Mouse (Mus musculus): Measurements from ENCODE around the gene Gm10722. TPM values are rescaled to one million over a fixed set of nuclear protein-coding genes. Genes with fewer than 3 reads are reported as not detected.
"Not testable (repeated sequence)": the region's sequence is repeated elsewhere in the genome, so short reads cannot be mapped to it uniquely, and the experiment has no call there.

Gm10722 gene
- polyA plus RNA-seq, 1 experiment from 2014 or later, result not detected

DNA sequence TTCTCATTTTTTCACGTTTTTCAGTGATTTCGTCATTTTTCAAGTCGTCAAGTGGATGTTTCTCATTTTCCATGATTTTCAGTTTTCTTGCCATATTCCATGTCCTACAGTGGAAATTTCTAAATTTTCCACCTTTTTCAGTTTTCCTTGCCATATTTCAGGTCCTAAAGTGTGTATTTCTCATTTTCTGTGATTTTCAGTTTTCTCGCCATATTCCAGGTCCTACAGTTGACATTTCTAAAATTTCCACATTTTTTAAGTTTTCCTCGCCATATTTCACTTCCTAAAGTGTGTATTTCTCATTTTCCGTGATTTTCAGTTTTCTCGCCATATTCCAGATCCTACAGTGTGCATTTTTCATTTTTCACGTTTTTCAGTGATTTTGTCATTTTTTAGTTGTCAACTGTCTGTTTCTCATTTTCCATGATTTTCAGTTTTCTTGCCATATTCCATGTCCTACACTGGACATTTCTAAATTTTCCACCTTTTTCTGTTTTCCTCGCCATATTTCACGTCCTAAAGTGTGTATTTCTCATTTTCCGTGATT is 12.1 kb downstream of the Gm10722 start, which contains the start of gene Gm10721:
Gm10721 (plus strand) TSS at position 408 of the 547 bp plus-strand sequence.
- ATAC-seq (ENCODE audit: low FRiP score), result peak; percentile 73
- not testable (repeated sequence) for H3K9me3 ChIP-seq (ENCODE audit: control insufficient read depth, low read length); H3K4me2 ChIP-seq (replicated peaks); H3K27ac ChIP-seq; H3K36me3 ChIP-seq (replicated peaks; ENCODE audit: control insufficient read depth, insufficient read depth); DNase-seq (ENCODE audit: low spot score); H3K4me3 ChIP-seq (replicated peaks; ENCODE audit: low read length); H3K4me1 ChIP-seq (replicated peaks; ENCODE audit: control insufficient read depth, insufficient read depth, low read length); H3K9ac ChIP-seq; H3K27me3 ChIP-seq (ENCODE audit: control insufficient read depth, insufficient read depth, low read length)
- no CpG with 5 or more reads among the region's 11 CpGs for WGBS

DNA sequence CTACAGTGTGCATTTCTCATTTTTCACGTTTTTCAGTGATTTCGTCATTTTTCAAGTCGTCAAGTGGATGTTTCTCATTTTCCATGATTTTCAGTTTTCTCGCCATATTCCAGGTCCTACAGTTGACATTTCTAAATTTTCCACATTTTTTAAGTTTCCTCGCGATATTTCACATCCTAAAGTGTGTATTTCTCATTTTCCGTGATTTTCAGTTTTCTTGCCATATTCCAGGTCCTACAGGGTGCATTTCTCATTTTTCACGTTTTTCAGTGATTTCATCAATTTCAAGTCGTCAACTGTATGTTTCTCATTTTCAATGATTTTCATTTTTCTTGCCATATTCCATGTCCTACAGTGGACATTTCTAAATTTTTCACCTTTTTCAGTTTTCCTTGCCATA is 14.6 kb downstream of the Gm10722 start, which contains the start of gene Gm10720:
Gm10720 (plus strand) TSS at position 301 of the 400 bp plus-strand sequence.
- not testable (repeated sequence) for H3K36me3 ChIP-seq (replicated peaks; ENCODE audit: control insufficient read depth, insufficient read depth); H3K27me3 ChIP-seq (ENCODE audit: control insufficient read depth, insufficient read depth, low read length); H3K4me2 ChIP-seq (replicated peaks); ATAC-seq (ENCODE audit: low FRiP score); H3K4me1 ChIP-seq (replicated peaks; ENCODE audit: control insufficient read depth, insufficient read depth, low read length); H3K27ac ChIP-seq; H3K9me3 ChIP-seq (ENCODE audit: control insufficient read depth, low read length); DNase-seq (ENCODE audit: low spot score); H3K9ac ChIP-seq; H3K4me3 ChIP-seq (replicated peaks; ENCODE audit: low read length)
- WGBS, result 67% methylated on average over 4 of the region's 9 CpGs

DNA sequence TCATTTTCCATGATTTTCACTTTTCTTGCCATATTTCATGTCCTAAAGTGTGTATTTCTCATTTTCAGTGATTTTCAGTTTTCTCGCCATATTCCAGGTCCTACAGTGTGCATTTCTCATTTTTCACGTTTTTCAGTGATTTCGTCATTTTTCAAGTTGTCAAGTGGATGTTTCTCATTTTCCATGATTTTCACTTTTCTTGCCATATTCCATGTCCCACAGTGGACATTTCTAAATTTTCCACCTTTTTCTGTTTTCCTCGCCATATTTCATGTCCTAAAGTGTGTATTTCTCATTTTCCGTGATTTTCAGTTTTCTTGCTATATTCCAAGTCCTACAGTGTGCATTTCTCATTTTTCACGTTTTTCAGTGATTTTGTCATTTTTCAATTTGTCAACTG is 15.2 kb downstream of the Gm10722 start:
- ATAC-seq (ENCODE audit: low FRiP score), result not testable (repeated sequence)
- WGBS, result 81% methylated on average over 4 of the region's 6 CpGs

DNA sequence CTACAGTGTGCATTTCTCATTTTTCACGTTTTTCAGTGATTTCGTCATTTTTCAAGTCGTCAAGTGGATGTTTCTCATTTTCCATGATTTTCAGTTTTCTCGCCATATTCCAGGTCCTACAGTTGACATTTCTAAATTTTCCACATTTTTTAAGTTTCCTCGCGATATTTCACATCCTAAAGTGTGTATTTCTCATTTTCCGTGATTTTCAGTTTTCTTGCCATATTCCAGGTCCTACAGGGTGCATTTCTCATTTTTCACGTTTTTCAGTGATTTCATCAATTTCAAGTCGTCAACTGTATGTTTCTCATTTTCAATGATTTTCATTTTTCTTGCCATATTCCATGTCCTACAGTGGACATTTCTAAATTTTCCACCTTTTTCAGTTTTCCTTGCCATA is 16.4 kb downstream of the Gm10722 start, which contains the start of gene Gm10719:
Gm10719 (plus strand) TSS at position 301 of the 400 bp plus-strand sequence.
- WGBS, result 50% methylated on average over 1 of the region's 9 CpGs
- not testable (repeated sequence) for H3K36me3 ChIP-seq (replicated peaks; ENCODE audit: control insufficient read depth, insufficient read depth); H3K4me1 ChIP-seq (replicated peaks; ENCODE audit: control insufficient read depth, insufficient read depth, low read length); H3K27ac ChIP-seq; H3K4me3 ChIP-seq (replicated peaks; ENCODE audit: low read length); H3K9me3 ChIP-seq (ENCODE audit: control insufficient read depth, low read length); DNase-seq (ENCODE audit: low spot score); H3K4me2 ChIP-seq (replicated peaks); H3K27me3 ChIP-seq (ENCODE audit: control insufficient read depth, insufficient read depth, low read length); H3K9ac ChIP-seq; ATAC-seq (ENCODE audit: low FRiP score)

More for the DNA sequence above, 15.2 kb downstream of the Gm10722 start:
- H3K36me3 ChIP-seq (replicated peaks; ENCODE audit: control insufficient read depth, insufficient read depth); H3K4me2 ChIP-seq (replicated peaks); H3K9me3 ChIP-seq (ENCODE audit: control insufficient read depth, low read length); H3K9ac ChIP-seq; DNase-seq (ENCODE audit: low spot score); H3K4me3 ChIP-seq (replicated peaks; ENCODE audit: low read length); H3K27me3 ChIP-seq (ENCODE audit: control insufficient read depth, insufficient read depth, low read length); H3K4me1 ChIP-seq (replicated peaks; ENCODE audit: control insufficient read depth, insufficient read depth, low read length); H3K27ac ChIP-seq: not testable (repeated sequence)

DNA sequence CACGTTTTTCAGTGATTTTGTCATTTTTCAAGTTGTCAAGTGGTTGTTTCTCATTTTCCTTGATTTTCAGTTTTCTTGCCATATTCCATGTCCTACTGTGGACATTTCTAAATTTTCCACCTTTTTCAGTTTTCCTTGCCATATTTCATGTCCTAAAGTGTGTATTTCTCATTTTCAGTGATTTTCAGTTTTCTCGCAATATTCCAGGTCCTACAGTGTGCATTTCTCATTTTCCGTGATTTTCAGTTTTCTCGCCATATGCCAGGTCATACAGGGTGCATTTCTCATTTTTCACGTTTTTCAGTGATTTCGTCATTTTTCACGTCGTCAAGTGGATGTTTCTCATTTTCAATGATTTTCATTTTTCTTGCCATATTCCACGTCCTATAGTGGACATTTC is 18.2 kb downstream of the Gm10722 start:
- ATAC-seq (ENCODE audit: low FRiP score); DNase-seq (ENCODE audit: low spot score); H3K27ac ChIP-seq; H3K9me3 ChIP-seq (ENCODE audit: control insufficient read depth, low read length); H3K9ac ChIP-seq; H3K4me1 ChIP-seq (replicated peaks; ENCODE audit: control insufficient read depth, insufficient read depth, low read length); H3K4me2 ChIP-seq (replicated peaks); H3K36me3 ChIP-seq (replicated peaks; ENCODE audit: control insufficient read depth, insufficient read depth); H3K27me3 ChIP-seq (ENCODE audit: control insufficient read depth, insufficient read depth, low read length); H3K4me3 ChIP-seq (replicated peaks; ENCODE audit: low read length): not testable (repeated sequence)
- WGBS, result 64% methylated on average over 9 of the region's 9 CpGs

DNA sequence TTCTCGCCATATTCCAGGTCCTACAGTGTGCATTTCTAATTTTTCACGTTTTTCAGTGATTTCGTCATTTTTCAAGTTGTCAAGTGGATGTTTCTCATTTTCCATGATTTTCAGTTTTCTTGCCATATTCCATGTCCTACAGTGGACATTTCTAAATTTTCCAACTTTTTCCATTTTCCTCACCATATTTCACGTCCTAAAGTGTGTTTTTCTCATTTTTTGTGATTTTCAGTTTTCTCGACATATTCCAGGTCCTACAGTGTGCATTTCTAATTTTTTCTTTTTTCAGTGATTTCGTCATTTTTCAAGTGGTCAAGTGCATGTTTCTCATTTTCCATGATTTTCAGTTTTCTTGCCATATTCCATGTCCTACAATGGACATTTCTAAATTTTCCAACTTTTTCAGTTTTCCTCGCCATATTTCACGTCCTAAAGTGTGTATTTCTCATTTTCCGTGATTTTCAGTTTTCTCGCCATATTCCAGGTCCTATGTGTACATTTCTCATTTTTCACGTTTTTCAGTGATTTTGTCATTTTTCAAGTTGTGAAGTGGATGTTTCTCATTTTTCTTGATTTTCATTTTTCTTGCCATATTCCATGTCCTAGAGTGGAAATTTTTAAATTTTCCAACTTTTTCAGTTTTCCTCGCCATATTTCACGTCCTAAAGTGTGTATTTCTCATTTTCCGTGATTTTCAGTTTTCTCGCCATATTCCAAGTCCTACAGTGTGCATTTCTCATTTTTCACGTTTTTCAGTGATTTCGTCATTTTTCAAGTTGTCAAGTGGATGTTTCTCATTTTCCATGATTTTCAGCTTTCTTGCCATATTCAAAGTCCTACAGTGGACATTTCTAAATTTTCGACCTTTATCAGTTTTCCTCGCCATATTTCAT is 19.4 kb downstream of the Gm10722 start:
- H3K4me2 ChIP-seq (replicated peaks); DNase-seq (ENCODE audit: low spot score): not testable (repeated sequence)
- 81% methylated on average over 11 of the region's 19 CpGs for WGBS

DNA sequence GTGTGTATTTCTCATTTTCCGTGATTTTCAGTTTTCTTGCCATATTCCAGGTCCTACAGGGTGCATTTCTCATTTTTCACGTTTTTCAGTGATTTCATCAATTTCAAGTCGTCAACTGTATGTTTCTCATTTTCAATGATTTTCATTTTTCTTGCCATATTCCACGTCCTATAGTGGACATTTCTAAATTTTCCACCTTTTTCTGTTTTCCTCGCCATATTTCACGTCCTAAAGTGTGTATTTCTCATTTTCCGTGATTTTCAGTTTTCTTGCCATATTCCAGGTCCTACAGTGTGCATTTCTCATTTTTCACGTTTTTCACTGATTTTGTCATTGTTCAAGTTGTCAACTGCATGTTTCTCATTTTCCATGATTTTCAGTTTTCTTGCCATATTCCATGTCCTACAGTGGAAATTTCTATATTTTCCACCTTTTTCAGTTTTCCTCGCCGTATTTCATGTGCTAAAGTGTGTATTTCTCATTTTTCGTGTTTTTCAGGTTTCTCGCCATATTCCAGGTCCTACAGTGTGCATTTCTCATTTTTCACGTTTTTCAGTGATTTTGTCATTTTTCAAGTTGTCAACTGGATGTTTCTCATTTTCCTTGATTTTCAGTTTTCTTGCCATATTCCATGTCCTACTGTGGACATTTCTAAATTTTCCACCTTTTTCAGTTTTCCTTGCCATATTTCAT is 21.7 kb downstream of the Gm10722 start:
- H3K36me3 ChIP-seq (replicated peaks; ENCODE audit: control insufficient read depth, insufficient read depth); H3K27ac ChIP-seq; ATAC-seq (ENCODE audit: low FRiP score); H3K9ac ChIP-seq; H3K27me3 ChIP-seq (ENCODE audit: control insufficient read depth, insufficient read depth, low read length); H3K4me1 ChIP-seq (replicated peaks; ENCODE audit: control insufficient read depth, insufficient read depth, low read length); H3K4me3 ChIP-seq (replicated peaks; ENCODE audit: low read length); H3K9me3 ChIP-seq (ENCODE audit: control insufficient read depth, low read length); H3K4me2 ChIP-seq (replicated peaks): not testable (repeated sequence)
- WGBS, result 75% methylated on average over 9 of the region's 13 CpGs
- peak; percentile 23 for DNase-seq (ENCODE audit: low spot score)

More for the DNA sequence above, 19.4 kb downstream of the Gm10722 start:
- not testable (repeated sequence) for H3K9ac ChIP-seq; H3K4me3 ChIP-seq (replicated peaks; ENCODE audit: low read length); H3K9me3 ChIP-seq (ENCODE audit: control insufficient read depth, low read length); H3K27me3 ChIP-seq (ENCODE audit: control insufficient read depth, insufficient read depth, low read length); H3K4me1 ChIP-seq (replicated peaks; ENCODE audit: control insufficient read depth, insufficient read depth, low read length); H3K36me3 ChIP-seq (replicated peaks; ENCODE audit: control insufficient read depth, insufficient read depth); H3K27ac ChIP-seq
- ATAC-seq (ENCODE audit: low FRiP score), result peak; percentile 72; the same call in 1 of the 2 replicates

DNA sequence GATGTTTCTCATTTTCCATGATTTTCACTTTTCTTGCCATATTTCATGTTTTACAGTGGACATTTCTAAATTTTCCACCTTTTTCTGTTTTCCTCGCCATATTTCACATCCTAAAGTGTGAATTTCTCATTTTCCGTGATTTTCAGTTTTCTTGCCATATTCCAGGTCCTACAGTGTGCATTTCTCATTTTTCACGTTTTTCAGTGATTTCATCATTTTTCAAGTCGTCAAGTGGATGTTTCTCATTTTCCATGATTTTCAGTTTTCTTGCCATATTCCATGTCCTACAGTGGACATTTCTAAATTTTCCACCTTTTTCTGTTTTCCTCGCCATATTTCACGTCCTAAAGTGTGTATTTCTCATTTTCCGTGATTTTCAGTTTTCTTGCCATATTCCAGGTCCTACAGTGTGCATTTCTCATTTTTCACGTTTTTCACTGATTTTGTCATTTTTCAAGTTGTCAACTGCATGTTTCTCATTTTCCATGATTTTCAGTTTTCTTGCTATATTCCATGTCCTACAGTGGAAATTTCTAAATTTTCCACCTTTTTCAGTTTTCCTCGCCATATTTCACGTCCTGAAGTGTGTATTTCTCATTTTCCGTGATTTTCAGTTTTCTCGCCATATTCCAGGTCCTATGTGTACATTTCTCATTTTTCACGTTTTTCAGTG is 22.7 kb downstream of the Gm10722 start, which contains the start of gene Gm10718:
Gm10718 (plus strand) TSS at position 236 of the 673 bp plus-strand sequence.
- WGBS, result 75% methylated on average over 9 of the region's 13 CpGs

More for the DNA sequence above, 22.7 kb downstream of the Gm10722 start, which contains the start of gene Gm10718:
- not testable (repeated sequence) for H3K4me2 ChIP-seq (replicated peaks); H3K9ac ChIP-seq; DNase-seq (ENCODE audit: low spot score); H3K27ac ChIP-seq; H3K36me3 ChIP-seq (replicated peaks; ENCODE audit: control insufficient read depth, insufficient read depth); H3K27me3 ChIP-seq (ENCODE audit: control insufficient read depth, insufficient read depth, low read length); H3K4me3 ChIP-seq (replicated peaks; ENCODE audit: low read length); H3K4me1 ChIP-seq (replicated peaks; ENCODE audit: control insufficient read depth, insufficient read depth, low read length); ATAC-seq (ENCODE audit: low FRiP score); H3K9me3 ChIP-seq (ENCODE audit: control insufficient read depth, low read length)
